Mouse (Mus musculus): ENCODE measurements around the gene Satb2.

GRCm38 (mm10) chr1:56983771-56984482 lies 5.5 kb upstream of the Satb2 start:
- TF ChIP-seq CTCF (IDR thresholded peaks at IDR 0.05): no peak
- TF ChIP-seq EP300 (IDR thresholded peaks at IDR 0.05): no peak
